Mouse (Mus musculus) hindbrain, postnatal 0 days (tissue): ENCODE measurements at regions not wholly inside any gene's neighbourhood (a gene's known extent, or its start where the extent isn't known, plus 50 kb on each side); places are given as distances from the start of the nearest gene placed in this dataset.

Experiments
- ATAC-seq: fragments of 200-750 bp; cut with Nextera tagmentation; 2 replicates; pipeline ENCODE4 v1.8.0; 2017; ENCODE audit warnings: mild to moderate bottlenecking, moderate TSS enrichment, moderate library complexity
- DNase-seq: peaks from one replicate; pipeline ENCODE4 v3.0.0-alpha.2; 2015; ENCODE audit warnings: low spot score
- H3K27ac ChIP-seq: fragments of 300-500 bp; sonication (generic); 2 replicates; pipeline ENCODE4 v1.5.1; 2014; ENCODE audit warnings: mild to moderate bottlenecking
- H3K27me3 ChIP-seq: fragments of 300-500 bp; sonication (generic); 2 replicates; pipeline ENCODE4 v1.6.1; 2014; ENCODE audit warnings: low read length, mixed read lengths; ENCODE audit not compliant: insufficient read depth
- H3K36me3 ChIP-seq: fragments of 300-500 bp; sonication (generic); 2 replicates; pipeline ENCODE4 v1.6.1; 2014; ENCODE audit warnings: low read length, mixed read lengths; ENCODE audit not compliant: insufficient read depth
- H3K4me1 ChIP-seq: fragments of 300-500 bp; sonication (generic); 2 replicates; pipeline ENCODE4 v1.6.1; 2014; ENCODE audit warnings: antibody characterized with exemption, low read length, mixed read lengths; ENCODE audit not compliant: insufficient read depth
- H3K4me2 ChIP-seq: fragments of 300-500 bp; sonication (generic); 2 replicates; pipeline ENCODE4 v1.6.1; 2014; ENCODE audit warnings: low read depth, mild to moderate bottlenecking, low read length, moderate library complexity, mixed read lengths
- H3K4me3 ChIP-seq: fragments of 300-500 bp; sonication (generic); 2 replicates; pipeline ENCODE4 v1.5.1; 2014; ENCODE audit warnings: low read length
- H3K9ac ChIP-seq: fragments of 300-500 bp; sonication (generic); replicated peaks from 2 replicates; pipeline ENCODE4 v1.6.1; 2014; ENCODE audit warnings: mild to moderate bottlenecking, low read length, moderate library complexity, mixed read lengths
- H3K9me3 ChIP-seq: fragments of 300-500 bp; sonication (generic); 2 replicates; pipeline ENCODE4 v1.6.1; 2016; ENCODE audit warnings: low read length, mixed read lengths
- CTCF ChIP-seq: IDR thresholded peaks from 2 replicates; pipeline ENCODE4 v1.5.1; 2016; ENCODE audit warnings: antibody characterized with exemption, control low read depth, low read depth
- WGBS: fragments of 180-500 bp; shearing (Covaris S2); extraction: QIAGEN DNeasy Blood & Tissue Kit; methylation state at CpG from one replicate; pipeline ENCODE4 v1.1.7; 2014; 5-methylcytosine and 5-hydroxymethylcytosine counted together

GRCm38 (mm10) chr6:31011407-31012020 is 52.6 kb upstream of the Klf14 start:
- H3K9me3 ChIP-seq, result no peaks in the 10 kb centered on the region
- H3K27ac ChIP-seq, result no peak overlapping the region
- no peaks in the 10 kb centered on the region for H3K4me1 ChIP-seq
- no peak for TF ChIP-seq CTCF
- no peak overlapping the region for H3K4me2 ChIP-seq
- H3K36me3 ChIP-seq, result no peaks in the 10 kb centered on the region
- ATAC-seq (no peak), DNase-seq (peak; percentile 70)
- WGBS, result 36% methylated on average over 4 of the region's 4 CpGs
- no peak overlapping the region for H3K4me3 ChIP-seq
- H3K27me3 ChIP-seq, result no peaks in the 10 kb centered on the region
- no peak overlapping the region for H3K9ac ChIP-seq

- DNase-seq (no peak), ATAC-seq (no peak)
- Histone ChIP-seq H3K27ac (no peak overlapping the region), H3K9ac (no peak overlapping the region), H3K9me3 (no peaks in the 10 kb centered on the region), H3K4me2 (no peak overlapping the region), H3K36me3 (no peaks in the 10 kb centered on the region), H3K4me1 (no peaks in the 10 kb centered on the region), H3K4me3 (no peak overlapping the region), H3K27me3 (no peaks in the 10 kb centered on the region)
- 87% methylated on average over 7 of the region's 7 CpGs for WGBS
- TF ChIP-seq CTCF, result no peak
These were observed 57.7 kb upstream of the Klf14 start for GRCm38 (mm10) chr6:31016566-31016965.

- H3K9ac ChIP-seq, result no peak overlapping the region
- no peak overlapping the region for H3K4me3 ChIP-seq
- H3K27ac ChIP-seq, result no peak overlapping the region
- no peak for ATAC-seq
- no peak for TF ChIP-seq CTCF
- H3K36me3 ChIP-seq, result no peaks in the 10 kb centered on the region
- H3K4me1 ChIP-seq, result no peaks in the 10 kb centered on the region
- DNase-seq, result no peak
- WGBS, result 88% methylated on average over 5 of the region's 5 CpGs
- H3K27me3 ChIP-seq, result no peaks in the 10 kb centered on the region
- no peak overlapping the region for H3K4me2 ChIP-seq
- no peaks in the 10 kb centered on the region for H3K9me3 ChIP-seq
These were observed 62.9 kb upstream of the Klf14 start for GRCm38 (mm10) chr6:31021776-31022175.

GRCm38 (mm10) chr6:31029777-31030176 is 70.9 kb upstream of the Klf14 start:
- no peak overlapping the region for H3K27ac ChIP-seq
- H3K9ac ChIP-seq, result no peak overlapping the region
- no peaks in the 10 kb centered on the region for H3K9me3 ChIP-seq
- 54% methylated on average over 9 of the region's 9 CpGs for WGBS
- no peak overlapping the region for H3K4me2 ChIP-seq
- ATAC-seq (peak; percentile 74), DNase-seq (peak; percentile 79)
- no peak for TF ChIP-seq CTCF
- no peak overlapping the region for H3K4me3 ChIP-seq
- H3K36me3 ChIP-seq, result no peaks in the 10 kb centered on the region
- no peaks in the 10 kb centered on the region for H3K27me3 ChIP-seq
- H3K4me1 ChIP-seq, result no peaks in the 10 kb centered on the region

GRCm38 (mm10) chr6:31031022-31031421 is 72.1 kb upstream of the Klf14 start:
- Histone ChIP-seq H3K27ac (no peak overlapping the region), H3K4me2 (no peak overlapping the region), H3K4me1 (no peaks in the 10 kb centered on the region), H3K36me3 (no peaks in the 10 kb centered on the region), H3K4me3 (no peak overlapping the region), H3K9ac (no peak overlapping the region), H3K27me3 (no peaks in the 10 kb centered on the region), H3K9me3 (no peaks in the 10 kb centered on the region)
- TF ChIP-seq CTCF, result no peak
- no peak for DNase-seq
- WGBS, result 84% methylated on average over 7 of the region's 7 CpGs
- ATAC-seq, result no peak

GRCm38 (mm10) chr6:31032147-31032546 is 73.3 kb upstream of the Klf14 start:
- ATAC-seq (no peak), DNase-seq (no peak)
- H3K4me2 ChIP-seq, result no peak overlapping the region
- H3K27me3 ChIP-seq, result no peaks in the 10 kb centered on the region
- 92% methylated on average over 4 of the region's 4 CpGs for WGBS
- H3K9ac ChIP-seq, result no peak overlapping the region
- no peak overlapping the region for H3K4me3 ChIP-seq
- H3K9me3 ChIP-seq, result no peaks in the 10 kb centered on the region
- H3K27ac ChIP-seq, result no peak overlapping the region
- no peak for TF ChIP-seq CTCF
- no peaks in the 10 kb centered on the region for H3K36me3 ChIP-seq
- no peaks in the 10 kb centered on the region for H3K4me1 ChIP-seq

- ATAC-seq (peak; percentile 87), DNase-seq (peak; percentile 92)
- 7% methylated on average over 12 of the region's 12 CpGs for WGBS
- Histone ChIP-seq H3K27ac (no peak overlapping the region), H3K9ac (0 out of 2 replicates have a peak overlapping the region, but pooled peaks have one; percentile 6), H3K4me1 (no peaks in the 10 kb centered on the region), H3K4me3 (no peak overlapping the region), H3K4me2 (0 out of 2 replicates have a peak overlapping the region, but pooled peaks have one; percentile 28), H3K36me3 (no peaks in the 10 kb centered on the region), H3K27me3 (no peaks in the 10 kb centered on the region), H3K9me3 (no peaks in the 10 kb centered on the region)
- peak; percentile 99 for TF ChIP-seq CTCF
These were observed 74.2 kb upstream of the Klf14 start for GRCm38 (mm10) chr6:31032980-31033608.
